Mouse (Mus musculus) intestine, postnatal 0 days (tissue): ENCODE results near the gene Ranbp1. TPM values are rescaled to one million over a fixed set of nuclear protein-coding genes. Genes with fewer than 3 reads are reported as not detected.

Experiments used
- ATAC-seq: fragments of 200-750 bp; cut with Nextera tagmentation; 2 replicates; pipeline ENCODE4 v1.8.0; 2017; ENCODE audit warnings: mild to moderate bottlenecking, moderate TSS enrichment, moderate library complexity
- H3K27ac ChIP-seq: fragments of 300-500 bp; sonication (generic); 2 replicates; pipeline ENCODE4 v1.5.1; 2014; ENCODE audit warnings: mild to moderate bottlenecking, low read depth, low read length, moderate library complexity
- H3K27me3 ChIP-seq: fragments of 300-500 bp; sonication (generic); replicated peaks from 2 replicates; pipeline ENCODE4 v1.6.1; 2014; ENCODE audit warnings: low read length, mixed read lengths; ENCODE audit not compliant: control insufficient read depth, insufficient read depth
- H3K36me3 ChIP-seq: fragments of 300-500 bp; sonication (generic); 2 replicates; pipeline ENCODE4 v1.6.1; 2014; ENCODE audit warnings: mild to moderate bottlenecking, moderate library complexity; ENCODE audit not compliant: control insufficient read depth, insufficient read depth
- H3K4me1 ChIP-seq: fragments of 300-500 bp; sonication (generic); replicated peaks from 2 replicates; pipeline ENCODE4 v1.6.1; 2014; ENCODE audit warnings: antibody characterized with exemption, low read length, mixed read lengths; ENCODE audit not compliant: control insufficient read depth, insufficient read depth
- H3K4me2 ChIP-seq: fragments of 300-500 bp; sonication (generic); replicated peaks from 2 replicates; pipeline ENCODE4 v1.6.1; 2014; ENCODE audit warnings: low read depth, mild to moderate bottlenecking, moderate library complexity
- H3K4me3 ChIP-seq: fragments of 300-500 bp; sonication (generic); 2 replicates; pipeline ENCODE4 v1.5.1; 2014; ENCODE audit warnings: low read depth, low read length
- H3K9ac ChIP-seq: fragments of 300-500 bp; sonication (generic); 2 replicates; pipeline ENCODE4 v1.6.1; 2014; ENCODE audit warnings: mild to moderate bottlenecking, low read depth, low read length
- H3K9me3 ChIP-seq: fragments of 300-500 bp; sonication (generic); 2 replicates; pipeline ENCODE4 v1.6.1; 2016; ENCODE audit warnings: mixed run types; ENCODE audit not compliant: control insufficient read depth
- CTCF ChIP-seq: sonication (generic); IDR thresholded peaks from 2 replicates; pipeline ENCODE4 v1.5.1; 2016; ENCODE audit warnings: low read depth, mild to moderate bottlenecking, control low read depth, antibody characterized with exemption, moderate library complexity
- WGBS: fragments of 180-500 bp; shearing (Covaris S2); extraction: QIAGEN DNeasy Blood & Tissue Kit; methylation state at CpG from one replicate; pipeline ENCODE4 v1.1.7; 2014; 5-methylcytosine and 5-hydroxymethylcytosine counted together
- polyA plus RNA-seq: library from polyadenylated mRNA; unstranded; fragments of >200 nt; fragmentation: Nextera tagmentation; extraction: Ambion mirVana; gene quantifications from 2 replicates; pipeline ENCODE4 v1.2.1, GENCODE M21; 2015

Gene Ranbp1
- polyA plus RNA-seq, 1 experiment from 2014 or later, result 229 TPM

DNA sequence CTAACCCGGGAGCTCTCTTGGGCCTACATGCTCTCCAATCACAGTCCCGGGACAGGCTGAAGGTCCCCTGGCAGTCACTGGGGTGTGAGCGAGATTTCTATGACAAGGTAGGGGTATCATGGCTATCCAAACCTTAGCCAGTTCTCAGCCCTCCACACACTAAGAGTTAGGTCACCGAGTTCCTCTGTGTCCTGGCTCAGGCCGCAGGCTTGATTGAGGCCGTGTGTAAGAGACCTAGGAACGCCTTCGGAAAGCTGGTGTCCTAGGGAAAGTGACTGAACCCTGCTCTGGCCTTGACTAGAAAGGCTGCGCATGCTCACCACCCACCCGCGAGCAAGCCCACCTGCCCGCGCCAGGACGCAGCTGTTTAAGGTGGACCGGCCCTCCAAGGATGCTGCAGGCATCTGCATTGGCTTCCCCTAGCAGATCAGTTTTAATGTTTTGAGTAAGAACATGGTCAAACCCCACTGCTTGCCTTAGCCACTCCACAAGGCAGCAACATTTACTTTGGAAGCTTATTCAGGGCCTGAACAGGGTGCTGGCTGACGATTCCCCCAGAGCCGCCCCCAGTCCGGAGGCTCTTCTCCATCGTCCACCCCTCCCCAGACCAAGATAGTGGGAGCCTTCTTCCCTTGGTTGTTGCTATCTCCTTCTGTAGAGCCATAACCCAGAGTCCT lies 13.0 kb downstream of the Ranbp1 start:
- Histone ChIP-seq H3K27me3 (no peaks in the 10 kb centered on the region), H3K27ac (peak overlapping the region; percentile 41; the same call in 1 of the 2 replicates), H3K9me3 (no peaks in the 10 kb centered on the region), H3K4me1 (no peaks in the 10 kb centered on the region), H3K4me3 (peak overlapping the region; percentile 83), H3K9ac (peak overlapping the region; percentile 73), H3K4me2 (peak overlapping the region; percentile 94), H3K36me3 (peaks cover 26% of the 10 kb centered on the region)
- peak; percentile 42 for ATAC-seq
- TF ChIP-seq CTCF, result no peak
- WGBS, result 10% methylated on average over 19 of the region's 19 CpGs

DNA sequence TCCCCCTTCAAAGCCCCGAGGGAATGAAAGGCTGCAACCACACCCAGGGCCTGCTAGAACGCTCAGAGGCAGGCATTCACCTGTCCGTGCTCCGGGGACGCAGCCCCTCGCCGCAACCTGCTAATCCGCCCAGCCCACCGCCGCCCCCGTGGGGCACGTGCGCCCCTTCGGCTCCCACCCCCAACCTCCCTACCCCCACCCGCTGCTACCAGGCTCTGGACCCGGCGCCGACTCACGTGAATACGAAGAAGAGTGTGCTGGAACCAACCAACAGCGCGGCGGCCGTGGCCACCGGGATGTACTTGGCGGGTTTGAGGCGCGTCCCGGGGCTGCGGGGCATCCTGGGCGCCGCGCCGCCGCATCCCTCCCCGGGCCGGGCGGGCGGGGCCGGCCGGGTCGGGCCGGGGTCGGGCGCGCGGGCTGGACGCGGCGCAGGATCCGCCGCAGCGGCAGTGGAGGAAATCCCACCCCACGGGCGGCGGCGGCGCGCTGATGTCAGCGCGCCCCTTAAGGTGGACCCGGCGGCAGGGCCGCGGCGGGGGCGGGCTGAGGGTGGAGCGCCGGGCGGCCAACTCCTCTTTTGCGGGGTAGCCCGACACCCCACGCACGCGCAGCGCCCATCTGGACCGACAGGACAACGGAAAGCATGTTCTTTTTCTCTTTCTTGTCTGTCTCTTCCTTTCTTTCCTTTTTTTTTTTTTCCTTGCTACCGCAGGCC lies 13.7 kb downstream of the Ranbp1 start, which contains the start of gene Zdhhc8:
Zdhhc8 (minus strand) TSS at position 466 of the 718 bp plus-strand sequence.
- Histone ChIP-seq H3K4me2 (peak within 1 kb of the TSS; percentile 94), H3K27me3 (no peaks in the 10 kb centered on the region), H3K36me3 (peaks cover 19% of the 10 kb centered on the region), H3K4me1 (no peaks in the 10 kb centered on the region), H3K4me3 (peak within 1 kb of the TSS; percentile 83), H3K27ac (peak within 1 kb of the TSS; percentile 41), H3K9me3 (no peaks in the 10 kb centered on the region), H3K9ac (peak within 1 kb of the TSS; percentile 73)
- ATAC-seq, result peak; percentile 52
- under 1% methylated on average over 61 of the region's 79 CpGs for WGBS
- no peak for TF ChIP-seq CTCF

DNA sequence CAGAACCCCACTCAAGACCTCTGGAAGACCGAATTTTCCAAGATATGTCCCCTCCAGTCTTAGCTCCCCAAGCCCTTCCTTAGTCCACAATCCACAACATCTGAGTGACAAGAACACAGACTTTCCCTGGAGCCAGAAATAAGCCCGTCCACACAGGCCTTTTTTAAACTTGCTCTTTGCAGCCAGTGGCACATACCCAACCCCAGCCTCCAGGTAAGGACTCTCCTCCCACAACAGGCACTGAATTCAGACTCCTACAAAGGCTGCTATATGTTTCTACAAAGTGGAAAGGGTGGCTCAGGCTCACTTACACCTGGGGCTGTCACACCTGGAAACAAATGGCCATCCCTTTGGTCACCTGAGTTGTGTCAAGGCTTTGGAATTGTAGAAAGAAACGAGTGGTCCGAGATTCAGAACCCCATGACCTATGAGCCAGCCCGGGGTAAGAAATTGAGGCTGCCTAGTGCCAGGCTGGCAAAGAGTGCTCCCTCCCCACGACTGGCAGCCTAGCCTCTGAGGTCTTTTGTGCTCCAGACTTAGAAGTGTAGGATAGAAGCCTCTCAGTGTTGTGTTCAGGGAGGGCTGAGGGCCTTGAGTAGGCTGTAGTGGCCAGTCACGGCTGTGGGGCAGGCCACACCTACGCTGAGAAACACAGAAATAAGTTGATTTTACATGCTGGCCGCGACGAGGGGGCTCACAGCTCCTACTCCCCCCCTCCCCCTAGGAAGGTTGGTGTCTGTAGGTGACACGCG lies 14.4 kb downstream of the Ranbp1 start:
- Histone ChIP-seq H3K9ac (peak overlapping the region; percentile 73), H3K27me3 (no peaks in the 10 kb centered on the region), H3K9me3 (no peaks in the 10 kb centered on the region), H3K36me3 (peaks cover 13% of the 10 kb centered on the region), H3K4me1 (no peaks in the 10 kb centered on the region), H3K4me3 (peak overlapping the region; percentile 83), H3K27ac (peak overlapping the region; percentile 35; the same call in 1 of the 2 replicates), H3K4me2 (peak overlapping the region; percentile 94)
- no peak for TF ChIP-seq CTCF
- ATAC-seq, result no peak
- 17% methylated on average over 13 of the region's 13 CpGs for WGBS

- TF ChIP-seq CTCF, result no peak
- 24% methylated on average over 1 of the region's 1 CpGs for WGBS
- no peak overlapping the region for H3K9ac ChIP-seq
- H3K4me2 ChIP-seq, result no peak overlapping the region
- no peaks in the 10 kb centered on the region for H3K9me3 ChIP-seq
- no peak for ATAC-seq
- 0 out of 2 replicates have a peak, but pooled peaks cover 7% of the 10 kb centered on the region for H3K36me3 ChIP-seq
- H3K4me3 ChIP-seq, result no peak overlapping the region
- no peaks in the 10 kb centered on the region for H3K4me1 ChIP-seq
- H3K27ac ChIP-seq, result no peak overlapping the region
- no peaks in the 10 kb centered on the region for H3K27me3 ChIP-seq
These were observed 15.1 kb downstream of the Ranbp1 start for GRCm38 (mm10) chr16:18233451-18233850.

DNA sequence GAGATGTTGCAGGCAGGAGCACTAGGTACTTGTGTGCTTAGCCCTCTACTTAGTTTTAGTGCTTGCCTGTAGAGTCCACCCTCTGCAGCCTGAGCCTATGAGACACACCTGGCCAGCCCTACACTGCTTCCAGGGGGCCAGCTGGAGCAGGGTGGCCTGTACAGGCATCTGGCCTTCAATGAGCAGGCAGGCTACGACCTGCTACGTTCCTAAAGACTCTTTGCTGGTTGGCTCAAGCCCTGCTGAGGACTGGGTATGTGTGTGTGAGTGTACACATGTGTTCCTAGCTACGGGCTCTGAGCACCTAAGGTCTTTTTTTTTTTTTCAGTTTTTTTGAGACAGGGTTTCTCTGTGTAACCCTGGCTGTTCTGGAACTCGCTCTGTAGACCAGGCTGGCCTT lies 17.1 kb downstream of the Ranbp1 start:
- Histone ChIP-seq H3K4me2 (no peak overlapping the region), H3K9ac (no peak overlapping the region), H3K36me3 (peaks cover 10% of the 10 kb centered on the region), H3K27ac (no peak overlapping the region), H3K9me3 (no peaks in the 10 kb centered on the region), H3K4me3 (no peak overlapping the region), H3K4me1 (no peaks in the 10 kb centered on the region), H3K27me3 (no peaks in the 10 kb centered on the region)
- no peak for TF ChIP-seq CTCF
- no peak for ATAC-seq
- WGBS, result 83% methylated on average over 4 of the region's 4 CpGs

GRCm38 (mm10) chr16:18231047-18231446 lies 17.5 kb downstream of the Ranbp1 start:
- no peaks in the 10 kb centered on the region for H3K9me3 ChIP-seq
- ATAC-seq, result no peak
- H3K4me1 ChIP-seq, result no peaks in the 10 kb centered on the region
- no peak overlapping the region for H3K27ac ChIP-seq
- no peak overlapping the region for H3K9ac ChIP-seq
- 88% methylated on average over 3 of the region's 3 CpGs for WGBS
- H3K27me3 ChIP-seq, result no peaks in the 10 kb centered on the region
- no peak overlapping the region for H3K4me3 ChIP-seq
- no peak overlapping the region for H3K4me2 ChIP-seq
- no peak for TF ChIP-seq CTCF
- H3K36me3 ChIP-seq, result peaks cover 14% of the 10 kb centered on the region
